Mouse (Mus musculus): Measurements from ENCODE around the gene Cenpb. TPM values are rescaled to one million over a fixed set of nuclear protein-coding genes. Genes with fewer than 3 reads are reported as not detected.

Cenpb gene
- total RNA-seq, 2 experiments from 2014 or later = 60.0 to 68.2 TPM

- DNase-seq = no peak
These were observed 20.8 kb upstream of the Cenpb start for GRCm38 (mm10) chr2:131200710-131201109.

- no peak for DNase-seq
These were observed 16.9 kb upstream of the Cenpb start for GRCm38 (mm10) chr2:131196606-131197316.

GRCm38 (mm10) chr2:131191005-131191390 is 11.1 kb upstream of the Cenpb start:
- no peak for DNase-seq

GRCm38 (mm10) chr2:131190344-131191004 is 10.6 kb upstream of the Cenpb start:
- DNase-seq = no peak

GRCm38 (mm10) chr2:131189521-131190309 is 9.8 kb upstream of the Cenpb start:
- no peak for DNase-seq

GRCm38 (mm10) chr2:131188311-131188710 is 8.4 kb upstream of the Cenpb start:
- no peak for DNase-seq

- DNase-seq = no peak
These were observed 7.7 kb upstream of the Cenpb start for GRCm38 (mm10) chr2:131187602-131187922.

GRCm38 (mm10) chr2:131186771-131187601 is 7.1 kb upstream of the Cenpb start, which contains the start of the genes Cdc25b and Spef1:
Gene Cdc25b, plus strand, starts transcription at chr2:131186949.
Gene Spef1, minus strand, starts transcription at chr2:131187282.
- DNase-seq = peak; percentile 88 to 93

GRCm38 (mm10) chr2:131186343-131186742 is 6.5 kb upstream of the Cenpb start:
- no peak for DNase-seq

GRCm38 (mm10) chr2:131179246-131179886 is 501 bp downstream of the Cenpb start:
- peak; percentile 61 to 72 for DNase-seq

- peak in 1 of 2 experiments; percentile 44 for DNase-seq
These were observed 1.0 kb downstream of the Cenpb start for GRCm38 (mm10) chr2:131178828-131179245.

GRCm38 (mm10) chr2:131177932-131178331 is 1.9 kb downstream of the Cenpb start:
- DNase-seq = no peak

- peak in 1 of 2 experiments; percentile 59 for DNase-seq
These were observed 3.4 kb downstream of the Cenpb start for GRCm38 (mm10) chr2:131176491-131176890.

GRCm38 (mm10) chr2:131175945-131176309 is 3.9 kb downstream of the Cenpb start:
- DNase-seq = no peak

- DNase-seq = no peak
These were observed 4.5 kb downstream of the Cenpb start for GRCm38 (mm10) chr2:131175286-131175944.

GRCm38 (mm10) chr2:131174700-131175099 is 5.2 kb downstream of the Cenpb start:
- peak; percentile 62 to 73 for DNase-seq

GRCm38 (mm10) chr2:131172322-131172721 is 7.5 kb downstream of the Cenpb start:
- no peak for DNase-seq

GRCm38 (mm10) chr2:131171401-131172104 is 8.3 kb downstream of the Cenpb start:
- DNase-seq = peak; percentile 85 to 87

GRCm38 (mm10) chr2:131170936-131171335 is 8.9 kb downstream of the Cenpb start:
- DNase-seq = no peak

- DNase-seq = no peak
These were observed 11.0 kb downstream of the Cenpb start for GRCm38 (mm10) chr2:131168914-131169313.
